Mouse (Mus musculus) adipocyte (in vitro differentiated cells): ENCODE measurements around the gene Olfr323.

Experiments
- DNase-seq: peaks from one replicate; pipeline ENCODE4 v3.0.0-alpha.2; 2016; ENCODE audit warnings: low spot score

Gene Olfr323

GRCm38 (mm10) chr11:58602800-58603560, 27.3 kb downstream of the Olfr323 start:
- DNase-seq: no peak

- DNase-seq: no peak
Observed at GRCm38 (mm10) chr11:58602062-58602461, 28.2 kb downstream of the Olfr323 start.

GRCm38 (mm10) chr11:58597837-58598236, 32.5 kb downstream of the Olfr323 start:
- no peak for DNase-seq

- DNase-seq: no peak
Observed at GRCm38 (mm10) chr11:58594814-58595213, 35.5 kb downstream of the Olfr323 start, which contains the start of gene Olfr324. TSS of gene Olfr324 (plus strand) at chr11:58595114.

- no peak for DNase-seq
Observed at GRCm38 (mm10) chr11:58588620-58589250, 41.6 kb downstream of the Olfr323 start.

- DNase-seq: peak; percentile 55
Observed at GRCm38 (mm10) chr11:58587898-58588348, 42.4 kb downstream of the Olfr323 start.

GRCm38 (mm10) chr11:58578636-58579035, 51.7 kb downstream of the Olfr323 start:
- DNase-seq: no peak

GRCm38 (mm10) chr11:58577430-58577829, 52.9 kb downstream of the Olfr323 start, which contains the start of gene Olfr325:
TSS of gene Olfr325 (plus strand) at chr11:58577730.
- no peak for DNase-seq
